Mouse (Mus musculus) kidney, postnatal 0 days (tissue): ENCODE measurements at regions not wholly inside any gene's neighbourhood (a gene's known extent, or its start where the extent isn't known, plus 50 kb on each side); places are given as distances from the start of the nearest gene placed in this dataset.

Source experiments
- ATAC-seq: fragments of 200-750 bp; cut with Nextera tagmentation; replicated peaks from 2 replicates; pipeline ENCODE4 v1.8.0; 2017; ENCODE audit warnings: low read depth, moderate number of reproducible peaks, moderate TSS enrichment, moderate library complexity; ENCODE audit not compliant: low FRiP score
- DNase-seq: peaks from one replicate; pipeline ENCODE4 v3.0.0-alpha.2; 2016; ENCODE audit warnings: low spot score
- H3K27ac ChIP-seq: fragments of 300-500 bp; sonication (generic); 2 replicates; pipeline ENCODE4 v1.5.1; 2014; ENCODE audit warnings: mild to moderate bottlenecking
- H3K27me3 ChIP-seq: fragments of 300-500 bp; sonication (generic); 2 replicates; pipeline ENCODE4 v1.6.1; 2014; ENCODE audit warnings: low read length, mixed read lengths; ENCODE audit not compliant: insufficient read depth
- H3K36me3 ChIP-seq: fragments of 300-500 bp; sonication (generic); 2 replicates; pipeline ENCODE4 v1.6.1; 2014; ENCODE audit warnings: low read length, mixed read lengths; ENCODE audit not compliant: insufficient read depth
- H3K4me1 ChIP-seq: fragments of 300-500 bp; sonication (generic); replicated peaks from 2 replicates; pipeline ENCODE4 v1.6.1; 2014; ENCODE audit warnings: antibody characterized with exemption, low read length, mixed read lengths; ENCODE audit not compliant: insufficient read depth
- H3K4me2 ChIP-seq: fragments of 300-500 bp; sonication (generic); 2 replicates; pipeline ENCODE4 v1.6.1; 2014; ENCODE audit warnings: mild to moderate bottlenecking, low read length, moderate library complexity, mixed read lengths
- H3K4me3 ChIP-seq: fragments of 300-500 bp; sonication (generic); replicated peaks from 2 replicates; pipeline ENCODE4 v1.5.1; 2014; ENCODE audit warnings: low read depth, low read length
- H3K9ac ChIP-seq: fragments of 300-500 bp; sonication (generic); 2 replicates; pipeline ENCODE4 v1.6.1; 2014; ENCODE audit warnings: low read depth, low read length
- H3K9me3 ChIP-seq: fragments of 300-500 bp; sonication (generic); replicated peaks from 2 replicates; pipeline ENCODE4 v1.6.1; 2016; ENCODE audit warnings: low read length, inconsistent platforms, mixed read lengths
- CTCF ChIP-seq: IDR thresholded peaks from 2 replicates; pipeline ENCODE4 v1.5.1; 2016; ENCODE audit warnings: antibody characterized with exemption, low read depth, mild to moderate bottlenecking, moderate library complexity
- WGBS: fragments of 180-500 bp; shearing (Covaris S2); extraction: QIAGEN DNeasy Blood & Tissue Kit; methylation state at CpG from one replicate; pipeline ENCODE4 v1.1.7; 2014; 5-methylcytosine and 5-hydroxymethylcytosine counted together

GRCm38 (mm10) chr10:44615586-44615985 lies 87.3 kb upstream of the Prdm1 start:
- no peak overlapping the region for H3K4me3 ChIP-seq
- no peak overlapping the region for H3K4me2 ChIP-seq
- no peak for TF ChIP-seq CTCF
- no peaks in the 10 kb centered on the region for H3K4me1 ChIP-seq
- H3K9me3 ChIP-seq: no peaks in the 10 kb centered on the region
- WGBS: 96% methylated on average over 1 of the region's 1 CpGs
- DNase-seq (no peak), ATAC-seq (no peak)
- H3K36me3 ChIP-seq: no peaks in the 10 kb centered on the region
- no peak overlapping the region for H3K9ac ChIP-seq
- no peak overlapping the region for H3K27ac ChIP-seq
- no peaks in the 10 kb centered on the region for H3K27me3 ChIP-seq

- 93% methylated on average over 7 of the region's 7 CpGs for WGBS
- no peak for TF ChIP-seq CTCF
- ATAC-seq: no peak
These were observed 84.3 kb upstream of the Prdm1 start for GRCm38 (mm10) chr10:44612571-44612970.

GRCm38 (mm10) chr10:44611399-44611798 lies 83.1 kb upstream of the Prdm1 start:
- ATAC-seq (no peak), DNase-seq (no peak)
- Histone ChIP-seq H3K27ac (no peak overlapping the region), H3K4me2 (no peak overlapping the region), H3K4me1 (no peaks in the 10 kb centered on the region), H3K4me3 (no peak overlapping the region), H3K9ac (no peak overlapping the region), H3K27me3 (no peaks in the 10 kb centered on the region), H3K36me3 (no peaks in the 10 kb centered on the region), H3K9me3 (no peaks in the 10 kb centered on the region)
- TF ChIP-seq CTCF: no peak
- 82% methylated on average over 5 of the region's 5 CpGs for WGBS

More at GRCm38 (mm10) chr10:44612571-44612970, 84.3 kb upstream of the Prdm1 start:
- Histone ChIP-seq H3K4me3 (no peak overlapping the region), H3K4me1 (no peaks in the 10 kb centered on the region), H3K36me3 (no peaks in the 10 kb centered on the region), H3K27ac (no peak overlapping the region), H3K27me3 (no peaks in the 10 kb centered on the region), H3K4me2 (no peak overlapping the region), H3K9ac (no peak overlapping the region), H3K9me3 (no peaks in the 10 kb centered on the region)
- no peak for DNase-seq

- ATAC-seq: no peak
These were observed 80.9 kb upstream of the Prdm1 start for GRCm38 (mm10) chr10:44609187-44609586.

GRCm38 (mm10) chr10:44607334-44607851 lies 79.1 kb upstream of the Prdm1 start:
- no peak overlapping the region for H3K27ac ChIP-seq

More at GRCm38 (mm10) chr10:44609187-44609586, 80.9 kb upstream of the Prdm1 start:
- Histone ChIP-seq H3K4me1 (no peaks in the 10 kb centered on the region), H3K9ac (no peak overlapping the region), H3K27me3 (no peaks in the 10 kb centered on the region), H3K36me3 (no peaks in the 10 kb centered on the region), H3K9me3 (no peaks in the 10 kb centered on the region), H3K27ac (no peak overlapping the region), H3K4me3 (no peak overlapping the region), H3K4me2 (no peak overlapping the region)
- no peak for TF ChIP-seq CTCF
- no peak for DNase-seq
- 70% methylated on average over 6 of the region's 6 CpGs for WGBS

GRCm38 (mm10) chr10:44604512-44604911 lies 76.2 kb upstream of the Prdm1 start:
- TF ChIP-seq CTCF: no peak
- H3K4me1 ChIP-seq: no peaks in the 10 kb centered on the region
- WGBS: 54% methylated on average over 11 of the region's 11 CpGs
- ATAC-seq: no peak
- no peak overlapping the region for H3K4me3 ChIP-seq
- H3K9me3 ChIP-seq: no peaks in the 10 kb centered on the region
- H3K27me3 ChIP-seq: no peaks in the 10 kb centered on the region
- H3K27ac ChIP-seq: no peak overlapping the region
- no peak for DNase-seq
- H3K4me2 ChIP-seq: no peak overlapping the region
- no peaks in the 10 kb centered on the region for H3K36me3 ChIP-seq
- no peak overlapping the region for H3K9ac ChIP-seq

More at GRCm38 (mm10) chr10:44607334-44607851, 79.1 kb upstream of the Prdm1 start:
- peak; percentile 15 for DNase-seq
- no peak for TF ChIP-seq CTCF
- H3K4me1 ChIP-seq: no peaks in the 10 kb centered on the region
- no peaks in the 10 kb centered on the region for H3K27me3 ChIP-seq
- H3K36me3 ChIP-seq: no peaks in the 10 kb centered on the region
- no peaks in the 10 kb centered on the region for H3K9me3 ChIP-seq
- 49% methylated on average over 5 of the region's 5 CpGs for WGBS
- no peak overlapping the region for H3K4me2 ChIP-seq
- H3K9ac ChIP-seq: no peak overlapping the region
- no peak overlapping the region for H3K4me3 ChIP-seq
- no peak for ATAC-seq

GRCm38 (mm10) chr10:44603461-44603860 lies 75.2 kb upstream of the Prdm1 start:
- ATAC-seq (no peak), DNase-seq (no peak)
- TF ChIP-seq CTCF: no peak
- Histone ChIP-seq H3K27ac (no peak overlapping the region), H3K4me1 (no peaks in the 10 kb centered on the region), H3K9me3 (no peaks in the 10 kb centered on the region), H3K36me3 (no peaks in the 10 kb centered on the region), H3K9ac (no peak overlapping the region), H3K27me3 (no peaks in the 10 kb centered on the region), H3K4me3 (no peak overlapping the region), H3K4me2 (no peak overlapping the region)
- 87% methylated on average over 5 of the region's 5 CpGs for WGBS
